Mouse (Mus musculus): ENCODE measurements at regions not wholly inside any gene's neighbourhood (a gene's known extent, or its start where the extent isn't known, plus 50 kb on each side); places are given as distances from the start of the nearest gene placed in this dataset.

DNA sequence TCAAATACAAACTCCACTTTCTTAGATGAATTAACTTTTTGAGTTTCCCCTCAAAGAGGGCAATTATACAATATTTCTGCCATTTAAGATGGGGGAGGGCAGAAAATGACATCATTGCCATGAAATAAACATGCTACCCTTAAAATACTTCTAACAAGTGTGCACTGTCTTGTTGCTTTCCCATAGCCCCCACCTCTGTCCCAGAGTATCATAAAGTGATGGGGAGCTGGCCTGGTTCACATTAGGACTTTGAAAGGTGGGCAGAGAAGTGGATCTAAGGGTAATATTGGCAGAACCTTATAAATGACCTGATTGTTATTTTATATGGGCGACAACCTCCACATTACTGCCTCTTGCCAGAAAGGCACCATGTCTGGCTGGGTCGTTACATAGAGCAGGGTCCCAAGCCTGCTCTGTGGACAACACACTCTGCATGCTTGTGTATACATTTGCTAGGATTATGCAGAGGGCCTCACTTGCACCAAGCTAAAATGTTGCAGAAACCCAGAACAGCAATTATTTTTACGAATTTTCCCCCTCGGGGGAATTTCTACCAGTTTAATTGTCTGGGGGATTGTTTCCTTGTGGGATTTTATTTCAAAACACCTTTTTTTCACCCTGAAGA, 521.3 kb downstream of the Ebf1 start:
- 88% methylated on average over 4 of the region's 4 CpGs for WGBS
- no peak overlapping the region for H3K27ac ChIP-seq
- H3K9me3 ChIP-seq: no peaks in the 10 kb centered on the region
- no peaks in the 10 kb centered on the region for H3K36me3 ChIP-seq
- no peak overlapping the region for H3K4me3 ChIP-seq
- H3K27me3 ChIP-seq (ENCODE audit: insufficient read depth, poor library complexity, severe bottlenecking): no peaks in the 10 kb centered on the region
- no peak for DNase-seq (ENCODE audit: low spot score)
- H3K4me1 ChIP-seq (replicated peaks): no peaks in the 10 kb centered on the region

DNA sequence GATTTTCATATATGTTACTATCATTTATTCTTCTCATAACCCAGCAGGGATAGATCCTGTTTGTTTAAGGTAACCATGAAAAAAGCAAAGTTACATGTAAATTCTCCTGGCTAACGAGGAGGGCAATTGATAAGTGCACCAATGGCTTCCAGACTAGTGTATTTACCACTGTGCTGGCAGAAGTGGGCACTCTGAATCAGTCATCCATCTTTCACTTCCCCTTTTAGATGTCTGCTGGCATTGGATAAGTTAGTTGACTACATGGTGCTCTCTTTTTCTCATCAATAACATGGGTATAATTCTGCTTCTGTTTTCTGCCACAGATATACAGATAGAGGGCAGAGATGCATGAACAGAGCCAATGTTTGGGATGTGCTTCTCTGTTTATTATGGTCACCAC, 523.4 kb downstream of the Ebf1 start:
- Histone ChIP-seq H3K4me1 (replicated peaks) (no peaks in the 10 kb centered on the region), H3K4me3 (no peak overlapping the region), H3K9me3 (no peaks in the 10 kb centered on the region), H3K27ac (no peak overlapping the region), H3K36me3 (no peaks in the 10 kb centered on the region), H3K27me3 (ENCODE audit: insufficient read depth, poor library complexity, severe bottlenecking) (no peaks in the 10 kb centered on the region)
- DNase-seq (ENCODE audit: low spot score): no peak
- WGBS: 91% methylated on average over 1 of the region's 1 CpGs

GRCm38 (mm10) chr11:45154070-45154469, 537.0 kb downstream of the Ebf1 start:
- Histone ChIP-seq H3K27ac (peak overlapping the region; percentile 40; the same call in 1 of the 2 replicates), H3K4me3 (no peak overlapping the region)

DNA sequence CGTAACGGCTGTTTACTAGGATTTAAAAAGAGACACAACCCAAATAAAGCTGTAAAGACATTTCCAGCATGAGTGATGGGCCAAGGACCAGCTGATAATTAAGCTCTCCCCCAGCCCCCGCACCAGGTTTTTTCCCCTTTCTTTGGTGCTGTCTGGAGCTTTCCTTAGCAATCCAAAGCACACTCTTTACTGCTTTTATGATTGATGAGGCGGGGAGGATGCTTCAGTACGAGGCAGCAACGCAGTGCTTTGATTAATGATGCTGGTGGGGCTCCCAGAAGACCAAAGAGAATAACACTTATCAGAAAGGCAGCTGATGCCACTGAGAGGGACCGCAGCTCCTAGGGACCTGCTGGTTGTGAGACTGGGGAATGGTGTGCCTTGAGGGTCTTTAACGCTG, 537.4 kb downstream of the Ebf1 start:
- no peaks in the 10 kb centered on the region for H3K27me3 ChIP-seq (ENCODE audit: insufficient read depth, poor library complexity, severe bottlenecking)
- no peaks in the 10 kb centered on the region for H3K9me3 ChIP-seq
- peak overlapping the region; percentile 59; the same call in 1 of the 2 replicates for H3K27ac ChIP-seq
- no peaks in the 10 kb centered on the region for H3K36me3 ChIP-seq
- DNase-seq (ENCODE audit: low spot score): peak; percentile 33
- H3K4me3 ChIP-seq: no peak overlapping the region
- 64% methylated on average over 8 of the region's 8 CpGs for WGBS
- peaks cover 7% of the 10 kb centered on the region; the same call in 1 of the 2 replicates for H3K4me1 ChIP-seq (replicated peaks)

More at GRCm38 (mm10) chr11:45154070-45154469, 537.0 kb downstream of the Ebf1 start:
- WGBS: 88% methylated on average over 6 of the region's 6 CpGs
- no peaks in the 10 kb centered on the region for H3K36me3 ChIP-seq
- H3K9me3 ChIP-seq: no peaks in the 10 kb centered on the region
- no peak for DNase-seq (ENCODE audit: low spot score)
- H3K4me1 ChIP-seq (replicated peaks): peaks cover 7% of the 10 kb centered on the region; the same call in 1 of the 2 replicates
- no peaks in the 10 kb centered on the region for H3K27me3 ChIP-seq (ENCODE audit: insufficient read depth, poor library complexity, severe bottlenecking)

DNA sequence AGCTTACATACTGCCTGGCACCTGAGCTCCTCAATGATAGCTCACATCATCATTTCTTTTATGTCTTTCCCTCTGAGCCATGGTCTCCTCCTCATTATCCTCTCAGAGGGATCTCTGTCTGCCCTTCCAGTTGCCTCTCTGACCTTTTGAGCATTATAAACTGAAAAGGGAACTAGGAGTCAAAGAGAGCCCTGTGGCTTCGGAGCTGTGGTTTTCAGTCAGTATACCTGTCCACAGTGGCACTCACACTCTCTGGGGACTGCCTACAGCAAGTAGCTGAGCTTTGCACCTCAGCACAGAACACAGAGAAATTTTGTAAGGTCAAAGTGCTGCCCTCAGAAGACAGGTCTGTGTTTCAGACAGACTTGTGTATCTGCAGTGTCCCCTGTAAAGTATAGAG, 538.7 kb downstream of the Ebf1 start:
- Histone ChIP-seq H3K4me3 (no peak overlapping the region), H3K9me3 (no peaks in the 10 kb centered on the region), H3K27me3 (ENCODE audit: insufficient read depth, poor library complexity, severe bottlenecking) (no peaks in the 10 kb centered on the region), H3K27ac (no peak overlapping the region), H3K36me3 (no peaks in the 10 kb centered on the region), H3K4me1 (replicated peaks) (peaks cover 7% of the 10 kb centered on the region; the same call in 1 of the 2 replicates)
- no peak for DNase-seq (ENCODE audit: low spot score)
- WGBS: 73% methylated on average over 1 of the region's 1 CpGs

GRCm38 (mm10) chr11:45158282-45158681, 541.2 kb downstream of the Ebf1 start:
- H3K4me1 ChIP-seq (replicated peaks): peaks cover 7% of the 10 kb centered on the region; the same call in 1 of the 2 replicates
- H3K27me3 ChIP-seq (ENCODE audit: insufficient read depth, poor library complexity, severe bottlenecking): no peaks in the 10 kb centered on the region
- H3K9me3 ChIP-seq: no peaks in the 10 kb centered on the region
- no peaks in the 10 kb centered on the region for H3K36me3 ChIP-seq
- H3K4me3 ChIP-seq: no peak overlapping the region
- 78% methylated on average over 2 of the region's 2 CpGs for WGBS
- H3K27ac ChIP-seq: no peak overlapping the region
- no peak for DNase-seq (ENCODE audit: low spot score)

DNA sequence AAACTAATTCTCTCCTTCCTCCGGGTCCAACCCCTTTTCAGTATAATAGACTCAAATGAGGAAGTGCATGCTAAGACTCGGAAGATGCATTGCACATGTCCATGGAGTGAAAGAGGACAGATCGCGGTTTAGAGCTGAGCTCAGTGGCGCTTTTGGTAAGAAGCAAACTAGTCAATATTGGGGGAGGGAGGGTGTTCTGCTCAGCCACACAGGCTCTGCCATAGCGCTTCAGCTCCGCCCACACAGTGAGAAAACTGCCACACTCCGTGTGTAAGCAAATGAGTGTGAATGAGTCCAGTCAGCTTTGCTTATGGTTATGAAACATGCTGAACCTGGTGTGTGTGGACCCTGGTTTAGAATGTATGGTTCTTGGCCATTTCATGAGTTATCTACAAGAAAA, 543.8 kb downstream of the Ebf1 start:
- no peak for DNase-seq (ENCODE audit: low spot score)
- no peaks in the 10 kb centered on the region for H3K27me3 ChIP-seq (ENCODE audit: insufficient read depth, poor library complexity, severe bottlenecking)
- no peak overlapping the region for H3K27ac ChIP-seq
- no peaks in the 10 kb centered on the region for H3K4me1 ChIP-seq (replicated peaks)
- H3K4me3 ChIP-seq: no peak overlapping the region
- WGBS: 83% methylated on average over 8 of the region's 8 CpGs
- H3K36me3 ChIP-seq: no peaks in the 10 kb centered on the region
- H3K9me3 ChIP-seq: no peaks in the 10 kb centered on the region

DNA sequence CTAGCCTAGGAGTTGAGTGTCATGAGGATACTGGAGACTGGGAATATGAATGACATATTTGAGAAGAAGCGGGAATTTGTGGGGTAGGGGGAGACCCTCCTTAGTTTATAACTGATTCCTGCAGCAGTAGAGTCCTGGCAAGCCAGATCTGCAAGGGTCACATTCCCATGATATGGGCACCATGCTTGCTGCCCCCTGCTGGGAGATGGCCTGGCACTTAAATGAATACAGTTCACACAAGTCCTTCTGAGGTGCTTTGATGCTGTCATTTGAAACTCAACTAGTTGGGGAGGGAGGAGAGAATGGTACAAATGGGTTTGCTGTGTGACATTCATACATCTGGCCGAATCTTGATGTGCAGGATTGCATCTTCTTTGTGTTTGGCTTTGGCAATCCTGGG, 556.4 kb downstream of the Ebf1 start:
- no peaks in the 10 kb centered on the region for H3K36me3 ChIP-seq
- H3K4me3 ChIP-seq: no peak overlapping the region
- no peak overlapping the region for H3K27ac ChIP-seq
- H3K4me1 ChIP-seq (replicated peaks): no peaks in the 10 kb centered on the region
- no peak for DNase-seq (ENCODE audit: low spot score)
- WGBS: 79% methylated on average over 2 of the region's 2 CpGs
- H3K27me3 ChIP-seq (ENCODE audit: insufficient read depth, poor library complexity, severe bottlenecking): no peaks in the 10 kb centered on the region
- no peaks in the 10 kb centered on the region for H3K9me3 ChIP-seq

DNA sequence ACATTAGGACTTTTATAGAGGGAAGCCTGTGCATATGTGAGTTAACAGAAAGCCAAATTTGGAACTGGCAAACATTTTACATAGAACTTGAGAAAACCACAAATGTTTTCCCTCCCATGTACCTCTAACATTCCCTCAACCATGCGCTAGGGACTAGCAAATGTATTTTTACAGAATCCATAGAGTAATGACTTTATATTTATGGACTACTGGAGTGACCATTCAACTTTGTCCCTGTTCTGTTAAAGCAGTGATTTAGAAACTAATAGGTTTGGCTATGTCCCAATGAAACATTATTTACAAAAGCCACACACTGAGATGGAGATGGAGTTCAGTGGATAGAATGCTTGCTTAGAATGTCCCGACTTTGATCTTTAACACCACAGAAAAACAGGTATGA, 557.0 kb downstream of the Ebf1 start:
- Histone ChIP-seq H3K4me3 (no peak overlapping the region), H3K9me3 (no peaks in the 10 kb centered on the region), H3K27ac (no peak overlapping the region), H3K27me3 (ENCODE audit: insufficient read depth, poor library complexity, severe bottlenecking) (no peaks in the 10 kb centered on the region), H3K4me1 (replicated peaks) (no peaks in the 10 kb centered on the region), H3K36me3 (no peaks in the 10 kb centered on the region)
- DNase-seq (ENCODE audit: low spot score): no peak
- WGBS: 85% methylated on average over 2 of the region's 2 CpGs

GRCm38 (mm10) chr11:45174811-45175798, 558.0 kb downstream of the Ebf1 start:
- Histone ChIP-seq H3K9me3 (no peaks in the 10 kb centered on the region), H3K4me3 (no peak overlapping the region), H3K36me3 (no peaks in the 10 kb centered on the region), H3K27me3 (ENCODE audit: insufficient read depth, poor library complexity, severe bottlenecking) (no peaks in the 10 kb centered on the region), H3K27ac (no peak overlapping the region), H3K4me1 (replicated peaks) (no peaks in the 10 kb centered on the region)
- 91% methylated on average over 10 of the region's 10 CpGs for WGBS
- no peak for DNase-seq (ENCODE audit: low spot score)

- H3K4me1 ChIP-seq (replicated peaks): no peaks in the 10 kb centered on the region
- 92% methylated on average over 3 of the region's 3 CpGs for WGBS
Observed at GRCm38 (mm10) chr11:45176971-45177370, 559.9 kb downstream of the Ebf1 start.

GRCm38 (mm10) chr11:45178036-45178435, 560.9 kb downstream of the Ebf1 start:
- 84% methylated on average over 7 of the region's 7 CpGs for WGBS
- H3K27ac ChIP-seq: no peak overlapping the region
- no peak for DNase-seq (ENCODE audit: low spot score)
- no peaks in the 10 kb centered on the region for H3K4me1 ChIP-seq (replicated peaks)
- H3K4me3 ChIP-seq: no peak overlapping the region
- no peaks in the 10 kb centered on the region for H3K27me3 ChIP-seq (ENCODE audit: insufficient read depth, poor library complexity, severe bottlenecking)
- H3K9me3 ChIP-seq: no peaks in the 10 kb centered on the region
- H3K36me3 ChIP-seq: no peaks in the 10 kb centered on the region

More at GRCm38 (mm10) chr11:45176971-45177370, 559.9 kb downstream of the Ebf1 start:
- H3K27ac ChIP-seq: no peak overlapping the region
- H3K9me3 ChIP-seq: no peaks in the 10 kb centered on the region
- H3K36me3 ChIP-seq: no peaks in the 10 kb centered on the region
- no peaks in the 10 kb centered on the region for H3K27me3 ChIP-seq (ENCODE audit: insufficient read depth, poor library complexity, severe bottlenecking)
- H3K4me3 ChIP-seq: no peak overlapping the region
- DNase-seq (ENCODE audit: low spot score): no peak

GRCm38 (mm10) chr11:45179019-45179418, 561.9 kb downstream of the Ebf1 start:
- DNase-seq (ENCODE audit: low spot score): no peak
- H3K4me3 ChIP-seq: no peak overlapping the region
- no peaks in the 10 kb centered on the region for H3K9me3 ChIP-seq
- no peaks in the 10 kb centered on the region for H3K4me1 ChIP-seq (replicated peaks)
- H3K27me3 ChIP-seq (ENCODE audit: insufficient read depth, poor library complexity, severe bottlenecking): no peaks in the 10 kb centered on the region
- no peaks in the 10 kb centered on the region for H3K36me3 ChIP-seq
- WGBS: 70% methylated on average over 1 of the region's 1 CpGs
- H3K27ac ChIP-seq: no peak overlapping the region
